Mouse (Mus musculus) B cell, adult 2 months (primary cell): ENCODE results near the gene Ptprk.

Experiments
- DNase-seq, 2 experiments: peaks; one replicate each; pipeline ENCODE4 v3.0.0; 2022

The Ptprk gene

DNA sequence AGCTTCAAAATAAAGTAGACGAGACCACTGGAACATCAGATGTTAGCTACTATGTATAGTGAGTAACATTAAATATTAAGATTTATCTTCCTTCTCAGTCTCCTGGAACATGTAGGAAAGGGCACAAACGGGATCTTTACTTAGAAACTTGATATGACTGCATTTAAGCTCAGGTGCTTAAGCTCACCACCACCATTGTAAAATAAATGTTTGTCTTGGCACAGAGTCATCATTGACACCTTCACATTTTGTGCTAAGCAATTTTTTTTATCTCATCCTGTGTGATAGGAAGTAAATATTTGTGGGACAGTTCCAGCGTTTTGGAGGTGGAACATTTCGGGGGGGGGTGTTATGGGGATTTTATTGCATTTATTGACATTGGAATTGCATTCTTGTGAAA, 375.2 kb downstream of the Ptprk start:
- no peak for DNase-seq

GRCm38 (mm10) chr10:28450642-28451041, 376.0 kb downstream of the Ptprk start:
- DNase-seq, result no peak

- DNase-seq, result no peak
Measured at GRCm38 (mm10) chr10:28458027-28458426, 383.4 kb downstream of the Ptprk start.

DNA sequence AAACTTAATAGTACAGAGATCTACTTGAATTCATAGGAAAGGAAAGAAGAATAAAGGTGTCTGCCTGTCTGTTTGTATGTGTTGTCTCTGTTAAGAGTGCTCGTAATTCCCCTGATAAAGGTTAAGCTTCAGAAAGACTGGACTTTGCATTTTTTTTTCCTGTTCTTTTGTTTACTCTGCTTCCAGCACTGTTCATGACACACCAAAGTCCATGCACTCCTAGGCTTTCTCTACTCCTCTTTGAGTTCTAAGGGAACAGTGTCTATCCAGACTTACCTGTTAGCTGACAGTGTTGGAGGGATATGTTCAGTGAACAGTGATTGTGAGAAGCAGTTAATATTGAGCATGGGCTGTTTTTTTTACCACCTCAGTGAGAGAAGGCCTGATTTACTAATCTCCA, 385.3 kb downstream of the Ptprk start:
- DNase-seq, result no peak

DNA sequence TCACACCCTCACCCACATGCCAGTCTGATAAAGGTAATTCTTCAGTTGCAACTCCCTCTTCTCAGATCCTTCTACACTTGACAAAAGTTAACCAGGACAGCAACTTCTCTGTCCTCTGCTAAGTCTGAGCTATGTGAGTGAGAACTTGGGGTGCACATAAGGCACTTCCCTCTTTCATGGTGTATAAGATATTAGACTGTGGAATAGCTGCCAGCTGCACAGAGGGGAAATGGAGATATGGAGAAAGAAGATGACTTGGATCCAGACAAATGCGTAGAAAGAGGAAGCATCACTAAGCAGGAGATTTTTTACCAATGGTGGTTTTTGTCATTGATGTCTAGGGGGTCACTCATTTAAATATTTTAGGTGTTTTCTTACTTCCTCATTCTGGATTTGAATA, 389.1 kb downstream of the Ptprk start:
- DNase-seq, result no peak

- no peak for DNase-seq
Measured at GRCm38 (mm10) chr10:28464766-28465548, 390.3 kb downstream of the Ptprk start.

- peak; percentile 19 to 22 for DNase-seq
Measured at GRCm38 (mm10) chr10:28485574-28485973, 411.0 kb downstream of the Ptprk start.

- no peak for DNase-seq
Measured at GRCm38 (mm10) chr10:28491006-28491405, 416.4 kb downstream of the Ptprk start.

- DNase-seq, result no peak
Measured at GRCm38 (mm10) chr10:28492206-28492605, 417.6 kb downstream of the Ptprk start.

DNA sequence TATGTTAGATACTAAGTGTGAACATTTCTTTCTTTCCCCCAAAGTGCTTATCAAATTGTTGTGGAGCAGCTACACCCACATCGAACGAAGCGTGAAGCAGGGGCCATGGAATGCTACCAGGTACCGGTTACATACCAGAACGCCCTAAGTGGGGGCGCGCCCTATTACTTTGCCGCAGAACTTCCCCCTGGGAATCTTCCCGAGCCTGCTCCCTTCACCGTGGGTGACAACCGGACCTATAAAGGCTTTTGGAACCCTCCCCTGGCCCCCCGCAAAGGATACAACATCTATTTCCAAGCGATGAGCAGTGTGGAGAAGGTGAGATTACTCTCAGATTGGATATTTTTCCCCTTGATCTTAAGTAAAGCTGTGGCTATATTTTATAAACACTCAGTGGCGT, 418.2 kb downstream of the Ptprk start:
- DNase-seq, result no peak

- DNase-seq, result no peak
Measured at GRCm38 (mm10) chr10:28493271-28493861, 418.7 kb downstream of the Ptprk start.

DNA sequence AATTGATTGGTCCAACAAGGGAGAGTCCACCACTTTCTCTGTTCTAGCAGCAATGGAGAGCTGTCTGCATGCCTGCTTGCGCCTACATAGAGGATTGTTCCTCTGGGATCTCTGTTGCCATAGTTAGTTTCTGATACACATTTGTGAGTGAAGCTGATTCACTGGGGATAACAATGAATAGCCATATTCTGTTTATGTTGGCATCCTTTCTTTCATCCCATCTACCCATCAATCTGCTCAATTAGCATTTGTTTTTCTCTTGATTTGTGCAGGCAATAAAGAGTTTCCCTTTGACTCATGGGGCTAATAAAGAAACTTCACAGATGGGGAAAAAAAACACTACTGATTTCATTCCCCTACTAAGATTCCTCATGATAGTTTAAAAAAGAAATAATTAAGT, 423.2 kb downstream of the Ptprk start:
- no peak for DNase-seq

- DNase-seq, result no peak
Measured at GRCm38 (mm10) chr10:28498504-28498903, 423.9 kb downstream of the Ptprk start.

- DNase-seq, result no peak
Measured at GRCm38 (mm10) chr10:28513601-28514000, 439.0 kb downstream of the Ptprk start.

- peak in 1 of 2 experiments; percentile 3 for DNase-seq
Measured at GRCm38 (mm10) chr10:28516147-28516546, 441.5 kb downstream of the Ptprk start.

- no peak for DNase-seq
Measured at GRCm38 (mm10) chr10:28518297-28518696, 443.7 kb downstream of the Ptprk start.

DNA sequence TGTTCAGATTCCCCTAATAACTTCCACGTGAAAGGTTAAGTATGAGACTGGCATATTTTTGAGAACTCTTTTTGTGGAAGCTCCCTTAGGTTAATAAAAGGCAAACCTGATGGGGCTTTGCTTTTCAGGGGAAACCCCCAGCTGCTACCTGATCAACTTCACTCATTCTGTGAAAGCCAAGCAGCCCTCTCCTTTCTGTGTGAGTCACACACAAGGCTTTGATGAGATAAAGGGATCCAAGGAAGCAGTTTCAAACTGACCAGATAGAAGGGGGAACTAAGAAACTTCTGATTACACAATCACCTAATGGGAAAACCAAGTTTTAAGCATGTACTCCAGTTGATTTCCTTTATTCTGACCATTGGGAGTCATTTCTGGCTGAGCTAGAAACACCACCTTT, 445.2 kb downstream of the Ptprk start:
- no peak for DNase-seq

DNA sequence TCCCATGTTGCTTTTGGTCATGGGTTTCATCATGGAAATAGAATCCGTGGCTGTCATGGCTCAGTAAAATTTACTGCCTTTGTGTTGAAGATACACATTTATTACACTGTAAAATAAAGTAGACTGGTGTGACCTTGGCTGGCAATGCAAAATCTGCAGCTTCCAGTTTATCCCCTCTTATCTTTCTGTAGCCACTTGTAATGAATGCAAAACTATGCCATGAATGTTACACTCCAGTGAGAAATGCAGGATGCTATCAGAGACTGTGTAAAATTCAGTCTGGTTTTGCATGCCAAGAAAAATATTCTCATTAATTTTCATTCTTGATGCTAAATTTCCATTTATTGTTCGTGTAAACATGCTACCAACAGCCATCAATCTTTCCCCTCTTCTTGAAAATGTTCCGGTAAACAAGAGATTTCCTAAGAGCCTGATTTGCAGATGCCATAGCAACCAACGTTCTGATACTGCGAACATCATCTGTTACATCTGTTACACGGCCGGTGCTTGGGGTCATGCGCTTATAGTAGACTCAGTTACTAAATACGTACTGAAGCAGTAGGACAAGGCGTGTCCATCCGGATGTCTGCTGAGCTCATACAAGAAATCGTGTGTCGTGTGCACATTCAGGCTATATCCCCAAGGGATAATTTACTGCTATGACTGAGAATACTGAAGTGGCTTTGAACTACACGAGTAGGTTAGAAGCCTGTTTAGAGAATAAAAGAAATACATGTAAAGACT, 449.5 kb downstream of the Ptprk start:
- DNase-seq, result no peak

DNA sequence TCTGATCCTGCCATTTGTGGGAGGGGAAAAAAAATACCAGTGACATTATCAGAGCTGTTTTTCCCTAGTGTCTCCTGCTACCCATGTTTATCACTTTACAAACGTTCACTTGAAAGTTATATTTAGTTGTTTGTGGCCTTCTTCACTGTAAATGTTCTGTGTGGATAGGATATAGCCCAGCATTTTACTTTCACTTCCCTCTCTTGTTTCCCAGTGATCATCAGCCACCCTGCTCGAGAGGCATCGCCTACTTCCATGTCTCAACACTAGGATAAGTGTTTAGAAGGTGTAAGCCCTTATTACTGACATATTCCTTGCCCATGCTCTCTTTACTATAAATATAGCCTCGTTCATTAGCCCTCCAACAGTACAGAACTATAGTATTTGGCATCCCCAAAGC, 466.0 kb downstream of the Ptprk start:
- DNase-seq, result no peak

DNA sequence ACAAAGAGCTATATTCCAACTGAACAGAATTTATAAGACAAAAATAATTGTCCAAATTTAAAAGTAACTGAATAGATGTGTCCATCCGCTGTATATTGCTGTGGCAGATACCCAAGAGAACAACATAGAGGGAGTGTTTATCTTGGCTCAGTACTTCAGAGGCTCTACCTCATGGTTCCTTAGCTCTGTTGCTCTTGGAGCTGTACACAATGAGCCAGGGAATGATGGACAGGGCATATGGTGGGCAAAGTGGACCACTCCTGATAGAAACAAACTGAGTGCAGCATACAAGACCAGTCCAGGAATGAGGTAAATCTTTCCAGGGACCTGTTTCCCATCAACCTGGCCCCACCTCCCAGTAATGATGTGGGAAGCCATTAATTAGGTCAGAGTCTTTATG, 468.1 kb downstream of the Ptprk start:
- no peak for DNase-seq

DNA sequence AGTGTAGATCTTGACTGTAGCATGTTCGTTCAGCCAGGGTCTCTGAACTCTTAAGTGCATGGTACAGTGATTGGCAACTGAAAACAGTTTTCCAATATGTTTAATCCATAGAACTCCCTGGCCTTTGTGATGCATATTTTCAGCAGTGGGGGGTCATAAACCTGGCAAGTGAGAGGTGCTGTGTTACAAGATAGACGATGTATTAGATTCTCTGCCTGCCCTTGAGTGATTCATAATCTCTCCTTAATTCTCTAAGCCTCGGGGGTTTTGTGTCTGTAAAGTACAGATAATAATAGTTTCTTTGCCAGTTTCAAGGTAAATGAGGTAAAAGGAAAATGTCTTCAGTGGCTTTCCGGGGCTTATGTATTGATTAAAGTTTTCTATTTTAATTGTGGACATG, 475.9 kb downstream of the Ptprk start:
- no peak for DNase-seq

DNA sequence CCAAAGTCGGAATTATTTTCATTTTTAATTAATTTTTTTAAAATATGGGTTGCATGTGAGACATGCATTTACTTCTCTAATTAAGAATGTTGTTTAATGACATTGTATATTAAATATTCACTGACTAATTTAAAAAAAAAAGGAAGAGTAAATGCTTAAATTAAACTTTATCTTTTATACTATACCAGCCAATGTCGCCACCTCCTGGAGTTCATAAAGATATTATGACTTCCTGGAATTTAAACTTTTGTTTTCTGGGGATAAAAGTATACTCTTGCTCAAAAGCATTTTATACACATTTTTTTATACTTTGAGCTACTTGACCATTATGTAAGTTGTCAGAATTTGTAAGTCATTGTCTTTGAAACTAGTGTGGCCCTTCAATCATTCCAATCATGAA, 477.4 kb downstream of the Ptprk start:
- DNase-seq, result no peak

GRCm38 (mm10) chr10:28564110-28564674, 489.6 kb downstream of the Ptprk start:
- no peak for DNase-seq

DNA sequence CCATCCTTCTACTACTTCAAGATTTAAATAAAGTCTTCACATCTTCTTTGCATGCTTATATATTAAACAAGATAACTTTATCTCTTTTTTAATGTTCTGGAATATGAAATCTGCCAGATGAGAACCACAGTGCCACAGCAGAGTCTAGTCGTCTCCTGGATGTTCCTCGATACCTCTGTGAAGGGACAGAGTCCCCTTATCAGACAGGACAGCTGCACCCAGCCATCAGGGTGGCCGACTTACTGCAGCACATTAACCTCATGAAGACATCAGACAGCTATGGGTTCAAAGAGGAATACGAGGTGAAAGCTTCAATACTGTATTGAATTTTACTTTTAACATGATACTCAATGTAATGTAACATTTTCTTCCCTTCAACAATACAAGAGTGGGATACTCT, 491.8 kb downstream of the Ptprk start:
- no peak for DNase-seq
